Mouse (Mus musculus) C2C12 (cell line): ENCODE measurements around the gene Zfp566. TPM values are rescaled to one million over a fixed set of nuclear protein-coding genes. Genes with fewer than 3 reads are reported as not detected.

ENCODE experiments used
- H3K27me3 ChIP-seq: one replicate; pipeline ENCODE4 v1.6.1; 2011; ENCODE audit not compliant: control insufficient read depth, insufficient read depth, insufficient read length
- H3K36me3 ChIP-seq: one replicate; pipeline ENCODE4 v1.6.1; 2011; ENCODE audit not compliant: control insufficient read depth, insufficient read depth
- H3K4me3 ChIP-seq: one replicate; pipeline ENCODE4 v1.5.1; 2011; ENCODE audit warnings: mild to moderate bottlenecking, control low read depth; ENCODE audit not compliant: poor library complexity, insufficient read depth, severe bottlenecking
- H3K79me2 ChIP-seq: one replicate; pipeline ENCODE4 v1.6.1; 2011; ENCODE audit not compliant: control insufficient read depth, insufficient read depth
- H3K79me3 ChIP-seq: one replicate; pipeline ENCODE4 v1.6.1; 2011; ENCODE audit warnings: low read depth, control low read depth
- H3ac ChIP-seq: one replicate; pipeline ENCODE3; 2011; ENCODE audit warnings: low read depth; ENCODE audit not compliant: control insufficient read depth, insufficient read length
- CEBPB ChIP-seq: IDR thresholded peaks from one replicate; pipeline ENCODE4 v1.6.1; 2011; ENCODE audit warnings: low read depth, mild to moderate bottlenecking, control low read depth, moderate library complexity
- CTCF ChIP-seq: IDR thresholded peaks from one replicate; pipeline ENCODE4 v1.5.1; 2011; ENCODE audit not compliant: control insufficient read depth, insufficient read depth, insufficient read length
- FOSL1 ChIP-seq: IDR thresholded peaks from one replicate; pipeline ENCODE4 v1.8.0; 2011; ENCODE audit warnings: mild to moderate bottlenecking, low read length; ENCODE audit not compliant: poor library complexity, insufficient read depth, severe bottlenecking
- MAX ChIP-seq: IDR thresholded peaks from one replicate; pipeline ENCODE4 v1.6.1; 2011; ENCODE audit warnings: mild to moderate bottlenecking, control low read depth
- MYOD1 ChIP-seq: IDR thresholded peaks from one replicate; pipeline ENCODE4 v1.6.1; 2011; ENCODE audit warnings: low read depth; ENCODE audit not compliant: control insufficient read depth, insufficient read length
- MYOG ChIP-seq: IDR thresholded peaks from one replicate; pipeline ENCODE4 v1.6.1; 2011; ENCODE audit not compliant: control insufficient read depth, insufficient read length; ENCODE audit errors: extremely low read depth
- USF1 ChIP-seq: IDR thresholded peaks from one replicate; pipeline ENCODE4 v1.6.1; 2011; ENCODE audit warnings: low read depth, mild to moderate bottlenecking, control low read depth, moderate library complexity
- microRNA-seq: library from miRNA; unstranded; fragments of <30 nt; microRNA quantifications from one replicate; pipeline ENCODE4, GENCODE M21; 2019; ENCODE audit warnings: borderline microRNAs expressed
- polyA plus RNA-seq: library from polyadenylated mRNA; unstranded; fragments of >200 nt; fragmentation: generic; extraction: Trizol; gene quantifications from one replicate; pipeline ENCODE4 v1.2.1, GENCODE M21; 2012; ENCODE audit warnings: missing spikeins

The Zfp566 gene
- polyA plus RNA-seq, 1 experiment = 3.1 TPM

GRCm38 (mm10) chr7:30048126-30048525 lies 42.2 kb downstream of the Zfp566 start:
- Histone ChIP-seq H3K36me3 (no peaks in the 10 kb centered on the region), H3K4me3 (no peak overlapping the region), H3K79me2 (no peaks in the 10 kb centered on the region), H3ac (no peak overlapping the region), H3K27me3 (no peaks in the 10 kb centered on the region), H3K79me3 (no peaks in the 10 kb centered on the region)
- no peak for TF ChIP-seq MYOD1
- no peak for TF ChIP-seq FOSL1
- no peak for TF ChIP-seq CTCF
- TF ChIP-seq MAX = no peak
- no peak for TF ChIP-seq USF1
- TF ChIP-seq MYOG = no peak
- no peak for TF ChIP-seq CEBPB

DNA sequence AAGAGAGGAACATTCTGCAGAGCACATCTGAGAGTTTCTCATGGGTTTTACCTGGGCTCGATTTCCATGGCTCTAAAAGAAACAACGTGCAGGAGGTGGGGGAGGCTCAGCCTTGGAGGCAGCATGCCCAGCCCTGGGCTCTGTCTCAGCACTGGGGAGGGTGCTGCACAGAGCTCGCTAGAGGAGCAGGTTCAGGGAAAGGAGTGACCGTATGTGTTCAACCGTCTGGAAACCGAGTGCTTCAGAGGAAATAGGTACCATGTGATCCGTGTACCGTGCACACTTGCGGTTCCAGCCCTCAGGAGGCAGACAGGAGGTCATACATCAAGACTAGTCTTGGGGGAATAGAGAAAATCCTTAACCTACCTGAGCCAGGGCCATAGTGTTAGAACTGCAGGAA lies 46.0 kb downstream of the Zfp566 start:
- H3K36me3 ChIP-seq = no peaks in the 10 kb centered on the region
- no peaks in the 10 kb centered on the region for H3K79me3 ChIP-seq
- TF ChIP-seq MYOD1 (no peak), FOSL1 (no peak), MYOG (no peak), CTCF (no peak), MAX (no peak), USF1 (no peak), CEBPB (no peak)
- no peak overlapping the region for H3ac ChIP-seq
- H3K27me3 ChIP-seq = no peaks in the 10 kb centered on the region
- H3K4me3 ChIP-seq = no peak overlapping the region
- H3K79me2 ChIP-seq = no peaks in the 10 kb centered on the region

DNA sequence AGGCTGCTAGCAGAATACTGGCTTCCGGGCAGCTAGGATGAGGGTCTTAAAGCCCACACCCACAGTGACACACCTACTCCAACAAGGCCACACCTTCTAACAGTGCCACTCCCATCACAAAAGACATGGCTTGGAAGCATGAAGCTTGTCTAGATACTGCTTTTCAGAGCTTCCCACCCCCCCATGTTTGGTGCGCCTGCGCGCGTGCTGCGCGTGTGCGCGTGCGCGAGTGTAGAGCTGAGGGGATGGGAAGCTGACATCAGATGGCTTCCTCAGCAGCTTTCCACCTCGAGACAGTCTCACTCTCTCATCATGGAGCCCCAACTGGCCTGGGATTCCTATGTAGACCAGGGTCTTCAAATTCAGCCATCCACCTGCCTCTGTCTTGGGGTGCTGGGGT lies 56.0 kb downstream of the Zfp566 start:
- Histone ChIP-seq H3K4me3 (no peak overlapping the region), H3K36me3 (no peaks in the 10 kb centered on the region), H3K79me3 (no peaks in the 10 kb centered on the region), H3ac (no peak overlapping the region), H3K79me2 (no peaks in the 10 kb centered on the region), H3K27me3 (no peaks in the 10 kb centered on the region)
- TF ChIP-seq MYOG = no peak
- TF ChIP-seq CTCF = no peak
- no peak for TF ChIP-seq FOSL1
- no peak for TF ChIP-seq USF1
- TF ChIP-seq MYOD1 = no peak
- TF ChIP-seq CEBPB = no peak
- no peak for TF ChIP-seq MAX

- H3K4me3 ChIP-seq = no peak overlapping the region
- no peaks in the 10 kb centered on the region for H3K79me2 ChIP-seq
- peaks cover 10% of the 10 kb centered on the region for H3K36me3 ChIP-seq
- no peaks in the 10 kb centered on the region for H3K27me3 ChIP-seq
- H3K79me3 ChIP-seq = no peaks in the 10 kb centered on the region
- TF ChIP-seq MYOD1 = no peak
- TF ChIP-seq CTCF = no peak
- no peak for TF ChIP-seq USF1
- no peak for TF ChIP-seq CEBPB
- TF ChIP-seq FOSL1 = no peak
- TF ChIP-seq MAX = no peak
- no peak for TF ChIP-seq MYOG
- no peak overlapping the region for H3ac ChIP-seq
Observed at GRCm38 (mm10) chr7:30031379-30031778, 58.9 kb downstream of the Zfp566 start.

DNA sequence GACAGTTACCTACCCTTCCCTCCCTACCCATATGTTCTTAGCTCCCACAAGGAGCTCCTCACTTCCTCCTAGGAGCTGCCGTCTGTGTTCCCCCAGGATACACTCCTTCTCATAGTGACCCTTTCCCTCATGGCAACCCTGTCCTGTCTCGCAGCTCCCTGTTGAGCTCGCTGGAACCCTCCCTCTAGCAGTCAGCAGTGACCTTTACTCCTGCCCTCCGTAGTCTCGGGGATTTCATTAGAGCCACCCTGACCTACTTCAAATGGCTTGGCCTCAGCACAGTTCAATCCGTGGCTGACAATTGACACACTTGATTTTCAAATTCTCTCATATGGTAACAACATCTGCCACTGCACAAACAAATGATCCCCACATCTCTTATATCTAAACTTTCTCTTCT lies 59.6 kb downstream of the Zfp566 start:
- Histone ChIP-seq H3K27me3 (no peaks in the 10 kb centered on the region), H3K36me3 (peaks cover 17% of the 10 kb centered on the region), H3K4me3 (no peak overlapping the region), H3K79me3 (no peaks in the 10 kb centered on the region), H3K79me2 (no peaks in the 10 kb centered on the region), H3ac (no peak overlapping the region)
- TF ChIP-seq FOSL1 (no peak), MAX (no peak), USF1 (no peak), MYOG (no peak), CEBPB (no peak), MYOD1 (no peak), CTCF (no peak)

DNA sequence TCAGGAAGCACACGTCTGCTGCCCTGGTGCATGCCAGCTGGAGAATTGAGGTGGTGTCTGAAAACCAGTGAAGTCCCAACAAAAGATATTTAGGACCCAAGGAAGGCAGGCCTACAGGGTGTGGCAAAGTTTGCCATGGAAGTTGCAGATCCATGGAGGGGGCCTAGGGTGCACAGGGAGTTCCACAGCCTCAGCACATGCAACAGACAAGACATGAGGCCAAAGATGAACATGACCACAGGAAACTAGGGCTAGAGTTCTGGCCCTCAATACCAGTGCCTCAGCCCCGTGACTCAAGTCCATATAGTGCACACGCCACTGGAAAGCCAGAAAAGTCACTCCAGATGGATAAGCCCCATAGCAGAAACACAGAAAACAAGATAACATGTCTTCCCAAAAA lies 61.8 kb downstream of the Zfp566 start:
- no peak overlapping the region for H3ac ChIP-seq
- H3K27me3 ChIP-seq = no peaks in the 10 kb centered on the region
- H3K4me3 ChIP-seq = no peak overlapping the region
- no peaks in the 10 kb centered on the region for H3K79me2 ChIP-seq
- TF ChIP-seq FOSL1 = no peak
- TF ChIP-seq MYOG = no peak
- TF ChIP-seq USF1 = no peak
- no peak for TF ChIP-seq MYOD1
- no peak for TF ChIP-seq CTCF
- TF ChIP-seq CEBPB = no peak
- no peak for TF ChIP-seq MAX
- peaks cover 34% of the 10 kb centered on the region for H3K36me3 ChIP-seq
- H3K79me3 ChIP-seq = peaks cover 2% of the 10 kb centered on the region

Small RNA genes within 50 kb of the gene (microRNA-seq; reads per million reads assigned to microRNA genes)
- not detected for gene Gm23368

Other genes starting within 250 kb of the Zfp566 start
- gene Zfp940, start 236.9 kb downstream of the Zfp566 start, polyA plus RNA-seq = 1.0 TPM
- 0.78 TPM for gene Zfp420, start 230.5 kb downstream of the Zfp566 start, polyA plus RNA-seq
- gene Zfp27, start 184.0 kb downstream of the Zfp566 start, polyA plus RNA-seq = 3.0 TPM
- 1.8 TPM for gene Zfp383, start 182.3 kb downstream of the Zfp566 start, polyA plus RNA-seq
- gene Zfp74, start 136.4 kb downstream of the Zfp566 start, polyA plus RNA-seq = 1.9 TPM
- gene Zfp568, start 106.6 kb downstream of the Zfp566 start, polyA plus RNA-seq = 11.0 TPM
- gene Zfp14, start 39.1 kb downstream of the Zfp566 start, polyA plus RNA-seq = 0.40 TPM
- 2.0 TPM for gene Zfp82, start 17.6 kb downstream of the Zfp566 start, polyA plus RNA-seq
- 0.05 TPM for gene Gm26920, start 117 bp downstream of the Zfp566 start, polyA plus RNA-seq
- gene Zfp260, start 4.2 kb upstream of the Zfp566 start, polyA plus RNA-seq = 8.6 TPM
- gene Zfp382, start 31.4 kb upstream of the Zfp566 start, polyA plus RNA-seq = 3.8 TPM
- gene Zfp146, start 79.2 kb upstream of the Zfp566 start, polyA plus RNA-seq = 15.8 TPM
- gene Cox7a1, start 93.6 kb upstream of the Zfp566 start, polyA plus RNA-seq = 7.9 TPM
- 588 TPM for gene Capns1, start 108.3 kb upstream of the Zfp566 start, polyA plus RNA-seq
- 175 TPM for gene Polr2i, start 141.4 kb upstream of the Zfp566 start, polyA plus RNA-seq
- gene Tbcb, start 141.7 kb upstream of the Zfp566 start, polyA plus RNA-seq = 180 TPM
- not detected for gene Ovol3, start 145.2 kb upstream of the Zfp566 start, polyA plus RNA-seq
- gene Thap8, start 189.6 kb upstream of the Zfp566 start, polyA plus RNA-seq = 0.07 TPM
- 12.8 TPM for gene Wdr62, start 189.9 kb upstream of the Zfp566 start, polyA plus RNA-seq
- 40.6 TPM for gene Clip3, start 201.2 kb upstream of the Zfp566 start, polyA plus RNA-seq
- 28.7 TPM for gene Alkbh6, start 218.2 kb upstream of the Zfp566 start, polyA plus RNA-seq
- 0.20 TPM for gene Syne4, start 224.3 kb upstream of the Zfp566 start, polyA plus RNA-seq
- gene E130208F15Rik, start 231.2 kb upstream of the Zfp566 start, polyA plus RNA-seq = 0.81 TPM
- gene Sdhaf1, start 233.4 kb upstream of the Zfp566 start, polyA plus RNA-seq = 9.9 TPM